Mouse (Mus musculus) urinary bladder, postnatal 10 days (tissue): ENCODE results near the gene Riiad1.

ENCODE experiments used
- DNase-seq: peaks from one replicate; pipeline ENCODE4 v3.0.0; 2022; ENCODE audit warnings: low spot score

Gene Riiad1

DNA sequence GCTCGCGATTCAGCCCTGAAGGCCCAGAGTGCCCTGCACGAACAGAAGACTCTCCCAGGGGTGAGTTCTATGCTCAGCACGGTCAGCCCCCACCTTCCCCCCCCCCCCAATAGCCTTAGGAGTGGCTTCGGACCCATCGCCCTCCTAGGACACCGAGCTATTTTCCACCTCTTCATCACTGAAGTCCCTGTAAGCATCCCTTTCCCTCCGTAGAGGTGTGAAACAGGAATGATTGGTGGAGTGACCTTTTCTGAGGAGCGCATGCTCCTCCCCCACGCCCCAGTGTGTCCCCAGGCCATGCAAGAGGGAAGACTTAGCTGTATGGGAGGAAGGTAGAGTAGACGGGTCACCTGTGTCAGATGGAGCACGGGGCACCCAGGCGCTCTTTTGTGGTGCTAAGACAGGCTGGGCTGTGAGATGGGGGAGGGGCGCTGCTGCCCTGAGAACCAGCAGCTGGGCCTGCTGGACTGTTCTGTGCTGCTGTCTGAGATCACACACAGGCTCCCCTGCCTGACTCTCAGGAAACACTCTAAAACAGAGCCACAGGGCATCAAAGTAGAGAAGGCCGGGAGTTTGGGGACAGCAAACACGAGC lies at the start of gene Riiad1:
Gene Riiad1 (minus strand): TSS at position 51 of the 594 bp plus-strand sequence.
- DNase-seq = no peak

DNA sequence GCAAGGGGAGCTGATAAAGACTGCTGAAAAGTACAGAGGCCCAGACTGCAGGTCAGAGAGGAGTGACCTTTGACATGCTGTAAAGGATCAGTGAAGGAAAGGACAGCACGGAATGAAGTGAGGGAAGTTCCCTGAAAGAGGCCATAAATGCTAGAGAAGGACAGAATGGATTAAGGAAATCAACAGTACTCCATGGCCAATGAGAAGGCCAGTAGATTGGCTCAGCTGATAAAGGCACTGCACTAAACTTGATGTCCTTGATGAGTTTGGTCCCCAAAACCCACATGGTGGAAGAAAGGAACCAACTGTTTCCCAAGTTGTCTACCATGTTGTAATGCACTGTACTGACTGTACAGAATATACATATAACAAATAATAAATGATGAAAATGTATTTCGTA lies 46.6 kb upstream of the Riiad1 start:
- no peak for DNase-seq

DNA sequence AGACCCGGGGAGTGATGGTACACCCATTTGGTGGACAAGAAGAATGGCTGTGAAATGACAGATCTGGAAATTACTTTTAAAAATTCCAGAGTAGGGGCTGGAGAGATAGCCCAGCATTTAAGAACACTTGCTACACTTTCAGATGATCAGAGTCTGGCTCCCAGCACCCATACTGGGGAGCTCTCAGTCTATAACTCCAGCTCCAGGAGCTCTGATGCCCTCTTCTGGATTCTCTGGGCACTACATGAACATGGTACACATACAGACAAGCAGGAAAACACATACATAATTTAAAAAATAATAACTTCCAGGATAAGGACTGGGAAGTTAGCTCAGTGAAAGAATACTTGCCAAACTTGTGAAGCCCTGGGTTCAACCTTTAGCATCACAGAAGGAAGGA lies 26.5 kb upstream of the Riiad1 start:
- DNase-seq = no peak

DNA sequence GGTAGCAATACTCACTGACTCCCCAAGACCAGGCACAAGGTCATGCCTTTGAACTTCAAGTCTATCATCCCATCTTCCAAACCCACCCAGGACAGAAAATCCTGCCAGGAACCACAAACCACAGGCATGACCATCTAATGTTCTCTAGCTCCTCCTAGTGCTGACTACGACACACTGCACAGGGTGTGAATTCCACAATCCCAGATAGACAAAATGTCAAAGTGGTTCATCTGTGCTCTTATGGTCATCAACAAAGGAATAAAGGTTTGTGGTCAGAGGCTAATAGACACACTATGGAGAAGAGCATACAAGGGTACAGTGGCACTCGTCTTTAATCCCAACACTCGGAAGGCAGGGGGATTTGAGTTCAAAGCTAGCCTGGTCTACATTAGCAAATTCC lies 22.1 kb upstream of the Riiad1 start:
- DNase-seq = no peak

DNA sequence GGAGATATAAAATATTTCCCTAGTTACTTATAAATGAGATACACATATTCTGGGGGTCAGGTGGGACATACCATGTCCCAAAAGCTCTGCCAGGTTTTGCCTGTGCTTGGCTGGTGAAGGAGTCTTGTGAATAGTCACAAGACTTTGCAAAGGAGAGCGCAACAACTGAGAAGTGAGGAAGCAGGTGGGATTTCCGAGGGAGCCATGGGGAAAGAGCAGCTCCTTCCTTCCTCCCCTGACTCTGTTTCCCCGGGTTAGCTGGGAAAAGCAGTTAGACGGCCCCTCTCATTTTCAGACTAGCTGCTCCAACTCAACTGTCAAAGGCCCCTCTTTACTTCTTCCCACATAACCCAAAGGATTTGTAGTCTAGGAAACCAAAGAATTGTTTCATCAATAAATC lies 17.0 kb upstream of the Riiad1 start:
- DNase-seq = no peak

DNA sequence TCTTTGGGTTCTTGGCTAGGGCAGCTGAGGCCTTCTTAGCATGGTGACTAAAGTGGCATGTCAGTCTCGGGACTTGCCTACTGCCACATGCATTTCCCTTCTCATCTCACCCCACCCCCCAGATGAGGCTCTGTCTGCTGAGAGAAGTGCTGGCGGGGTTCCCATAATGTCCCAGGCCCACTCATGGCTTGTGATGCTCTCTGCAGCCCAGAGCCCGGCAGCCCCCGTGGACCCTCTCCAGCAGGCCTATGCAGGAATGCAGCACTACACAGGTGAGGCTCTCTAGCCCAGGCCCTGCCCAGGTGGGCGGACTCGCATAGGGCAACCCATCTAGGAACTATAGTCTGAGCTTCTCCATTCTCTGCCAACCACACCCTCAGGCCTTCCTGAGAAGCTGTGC lies 7.4 kb upstream of the Riiad1 start:
- no peak for DNase-seq

DNA sequence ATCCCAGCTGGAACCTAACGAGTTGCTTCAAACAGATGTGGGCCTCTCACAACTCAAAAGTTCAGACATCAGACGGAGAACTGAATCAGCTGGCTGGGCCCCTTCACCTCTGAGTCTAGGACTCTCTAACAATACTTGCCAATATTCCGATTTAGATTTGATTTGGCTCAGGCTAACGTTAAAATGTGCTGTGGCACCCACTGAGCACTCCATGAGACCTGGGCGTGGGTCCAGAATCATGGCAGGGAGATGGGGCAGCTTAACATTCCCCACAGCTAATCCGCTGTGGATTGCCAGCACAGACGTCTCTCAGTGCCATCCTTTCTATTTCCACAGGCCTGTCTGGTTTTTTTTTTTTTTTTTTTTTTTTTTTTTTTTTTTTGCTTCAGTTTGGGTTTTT lies 5.8 kb upstream of the Riiad1 start:
- no peak for DNase-seq

DNA sequence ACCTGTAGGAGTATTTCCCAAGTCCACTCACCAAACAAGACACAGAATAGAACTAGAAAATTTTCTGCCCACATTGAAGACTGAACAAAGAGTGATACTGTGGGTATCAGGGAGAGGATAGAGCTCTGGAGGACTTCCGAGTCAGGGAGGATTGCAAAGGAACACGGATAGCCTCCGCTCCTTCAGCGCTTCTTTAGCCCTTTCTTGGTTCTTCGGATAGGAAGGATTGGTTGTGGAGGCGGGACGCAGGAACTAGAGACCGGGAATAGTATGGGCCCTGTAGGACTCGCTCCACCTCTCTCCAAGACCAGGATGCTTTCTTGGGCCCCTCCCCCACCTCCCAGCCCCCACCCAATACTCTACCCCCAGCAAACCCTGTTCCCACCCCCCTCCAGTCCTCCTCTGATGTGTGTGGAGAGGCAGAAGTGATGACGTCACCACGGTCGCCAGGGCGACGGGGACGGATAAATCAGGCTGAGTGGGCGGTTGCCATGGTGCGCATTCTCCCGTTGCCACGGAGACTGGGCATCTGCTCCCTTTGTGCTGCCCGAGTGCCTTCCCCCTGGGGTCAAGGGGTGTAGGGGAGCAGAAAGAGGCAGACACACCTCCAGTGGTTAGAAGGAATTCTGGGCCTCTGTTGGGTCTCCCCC lies 3.8 kb upstream of the Riiad1 start:
- DNase-seq = no peak

DNA sequence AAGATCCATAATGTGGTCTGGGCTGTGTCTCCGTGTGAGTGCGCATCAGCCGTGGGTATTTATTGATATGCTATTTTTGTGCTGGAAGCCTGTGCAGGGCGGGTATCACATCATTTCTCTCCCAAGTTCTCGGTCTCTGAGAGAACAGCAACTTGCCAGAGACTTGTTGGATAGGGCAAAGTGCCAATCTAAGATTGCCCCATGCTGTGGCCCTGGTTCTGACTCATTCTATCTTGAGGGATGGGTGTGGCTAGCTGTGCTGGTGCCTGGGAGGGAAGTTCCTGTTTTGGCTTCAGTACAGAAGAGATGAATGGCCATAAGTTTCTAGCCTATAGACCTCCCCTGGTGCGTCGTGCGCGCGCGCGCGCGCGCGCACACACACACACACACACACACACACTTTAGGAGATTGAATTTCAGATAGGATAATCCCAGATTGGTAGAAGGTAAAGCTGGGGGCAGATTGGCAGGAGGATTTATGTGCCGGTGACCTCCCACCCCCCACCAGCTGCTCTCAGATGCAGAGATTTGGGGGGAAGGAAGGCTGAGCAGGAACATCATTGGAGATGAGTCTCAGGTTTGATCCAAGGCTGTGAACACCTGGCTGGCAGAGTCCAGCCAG lies 2.7 kb upstream of the Riiad1 start:
- DNase-seq = no peak

DNA sequence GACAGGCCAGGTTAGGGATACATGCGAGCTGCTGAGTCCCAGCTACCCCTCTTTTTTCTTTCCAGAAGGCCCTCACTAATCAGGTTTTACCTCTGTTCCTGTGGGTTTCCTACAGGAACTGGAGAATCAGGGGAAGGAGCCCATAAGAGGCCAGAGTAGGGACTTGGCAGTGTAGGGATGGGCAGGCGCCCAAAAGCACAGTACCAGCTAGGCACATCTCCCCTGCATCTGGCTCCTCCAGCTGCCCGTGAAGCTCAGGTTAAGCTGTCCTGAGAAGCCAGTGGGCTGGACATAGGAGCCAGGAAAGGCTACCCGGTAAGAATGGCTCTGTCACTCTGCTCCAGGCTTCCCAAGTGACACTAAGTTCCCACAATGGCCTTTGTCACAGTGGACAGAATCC lies 1.3 kb upstream of the Riiad1 start:
- DNase-seq = no peak

DNA sequence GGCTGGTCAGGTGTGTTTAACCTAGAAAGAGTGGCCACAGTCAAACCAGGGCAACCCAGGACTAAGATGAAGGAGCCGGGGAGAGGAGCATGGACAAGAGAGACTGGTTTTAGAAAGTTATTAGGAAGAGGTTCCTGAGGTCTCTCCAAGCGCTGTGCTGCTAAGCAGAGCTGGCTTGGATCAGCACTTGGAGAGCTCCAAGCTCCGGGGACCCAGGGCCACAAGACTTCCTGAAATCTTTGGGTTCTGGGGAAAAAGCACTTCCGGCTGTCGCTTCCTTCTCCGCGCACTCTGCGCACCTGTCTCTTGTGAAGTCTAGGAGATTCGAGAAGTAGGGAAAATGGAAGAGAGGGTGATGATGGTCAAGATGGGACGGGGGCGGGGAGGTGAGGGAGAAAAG lies 577 bp downstream of the Riiad1 start:
- DNase-seq = no peak

DNA sequence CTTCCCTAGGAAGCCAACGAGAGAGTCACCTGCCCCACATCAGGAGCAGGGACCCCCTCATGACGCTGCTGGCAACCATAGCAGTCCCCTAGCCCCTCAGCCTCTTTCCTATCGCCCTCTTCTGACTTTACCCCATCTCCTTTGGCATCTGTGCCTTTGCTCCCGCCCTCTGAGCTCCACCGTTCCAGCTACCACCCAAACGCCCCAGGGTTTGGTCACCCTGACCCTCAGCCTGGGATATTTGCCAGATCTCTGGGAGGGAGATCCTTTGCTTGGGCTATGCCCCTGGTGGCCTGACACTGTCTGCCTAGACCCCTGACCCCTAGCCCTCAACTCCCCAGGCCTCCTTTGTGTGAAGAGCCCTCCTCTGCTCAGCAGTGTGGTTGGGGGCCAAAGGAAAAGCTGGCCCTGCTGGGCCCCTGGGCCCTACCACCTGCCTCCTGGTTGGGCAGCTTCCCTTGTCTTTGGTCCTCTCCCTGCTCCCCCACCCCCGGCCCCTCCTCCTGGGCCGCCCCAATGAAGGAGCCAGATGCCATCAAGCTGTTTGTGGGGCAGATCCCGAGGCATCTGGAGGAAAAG lies 1.5 kb downstream of the Riiad1 start:
- DNase-seq = no peak

DNA sequence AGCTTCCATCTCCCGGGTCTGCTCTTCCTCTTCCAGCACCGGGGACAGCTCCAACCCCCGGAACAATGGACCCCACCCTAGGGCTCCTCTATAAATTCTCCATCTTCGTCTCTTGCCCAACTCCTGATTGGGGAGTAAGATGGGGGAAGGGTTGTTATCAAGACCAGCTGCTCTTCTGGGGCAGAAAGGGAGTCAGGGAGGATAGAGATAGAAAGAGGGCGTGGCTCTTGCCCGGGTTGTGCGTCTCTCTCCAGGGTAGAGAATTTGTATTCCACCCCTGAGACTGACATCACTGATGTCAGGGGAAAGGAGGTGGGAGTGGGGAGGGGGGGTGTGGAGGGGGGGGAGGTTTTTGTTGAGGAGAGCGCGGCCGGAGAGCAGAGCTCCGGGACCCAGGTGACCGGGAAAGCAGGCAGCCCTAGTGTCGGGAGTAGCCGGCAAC lies 2.1 kb downstream of the Riiad1 start, which contains the start of gene Celf3:
Gene Celf3 (plus strand): TSS at position 315 of the 442 bp plus-strand sequence.
- no peak for DNase-seq

DNA sequence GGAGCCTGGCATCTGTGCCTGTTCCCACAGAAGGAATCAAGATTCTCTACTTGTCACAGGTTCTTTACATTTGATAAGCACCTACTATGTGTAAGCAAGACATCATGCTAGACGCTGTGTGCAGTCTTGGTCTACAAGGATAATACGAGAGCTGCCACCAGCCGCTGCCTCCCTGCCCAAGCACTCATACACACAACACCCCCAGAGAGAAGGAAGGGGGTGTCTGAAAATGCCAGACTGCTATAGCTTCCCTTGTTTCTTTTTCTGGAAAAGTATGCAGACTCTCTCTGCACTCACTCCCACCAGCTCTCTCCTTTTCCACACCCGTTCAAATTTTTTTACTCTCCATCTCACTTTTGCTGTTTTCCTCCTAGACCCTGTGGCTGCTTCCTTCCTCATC lies 2.7 kb downstream of the Riiad1 start:
- no peak for DNase-seq

DNA sequence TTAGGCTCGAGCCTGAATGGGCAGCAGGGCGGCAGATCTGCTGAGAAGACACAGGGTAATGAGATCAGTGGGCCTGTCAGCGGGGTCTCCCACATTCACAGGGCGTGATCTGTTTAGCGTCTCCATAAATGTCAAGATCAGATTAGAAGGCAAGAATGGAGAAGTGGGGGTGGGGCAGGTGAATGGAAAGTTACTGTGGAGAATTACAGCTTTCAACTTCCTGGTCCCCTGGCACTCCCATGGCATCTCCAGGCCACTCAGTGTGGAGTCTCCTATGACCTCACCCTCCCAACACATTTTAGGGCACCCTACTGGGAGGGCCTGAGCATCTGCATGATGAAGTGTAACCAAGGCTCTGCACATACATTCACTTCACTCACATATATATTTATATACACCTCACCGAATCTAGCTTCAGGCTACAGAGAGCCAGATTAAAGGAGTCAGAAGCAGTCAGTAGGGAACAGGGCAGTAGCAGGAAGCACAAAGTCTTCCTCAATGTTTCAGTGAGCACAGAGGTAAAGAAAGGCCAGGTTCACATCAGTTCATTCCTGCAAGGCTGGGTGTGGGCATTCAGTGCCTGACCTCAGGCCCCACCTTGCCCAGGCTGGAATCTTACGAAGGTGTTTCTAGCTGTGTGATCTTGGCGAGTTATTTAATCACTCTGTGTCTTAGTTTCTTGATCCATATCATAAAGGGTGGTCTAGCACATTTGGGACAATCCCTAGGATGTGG lies 3.7 kb downstream of the Riiad1 start:
- no peak for DNase-seq

DNA sequence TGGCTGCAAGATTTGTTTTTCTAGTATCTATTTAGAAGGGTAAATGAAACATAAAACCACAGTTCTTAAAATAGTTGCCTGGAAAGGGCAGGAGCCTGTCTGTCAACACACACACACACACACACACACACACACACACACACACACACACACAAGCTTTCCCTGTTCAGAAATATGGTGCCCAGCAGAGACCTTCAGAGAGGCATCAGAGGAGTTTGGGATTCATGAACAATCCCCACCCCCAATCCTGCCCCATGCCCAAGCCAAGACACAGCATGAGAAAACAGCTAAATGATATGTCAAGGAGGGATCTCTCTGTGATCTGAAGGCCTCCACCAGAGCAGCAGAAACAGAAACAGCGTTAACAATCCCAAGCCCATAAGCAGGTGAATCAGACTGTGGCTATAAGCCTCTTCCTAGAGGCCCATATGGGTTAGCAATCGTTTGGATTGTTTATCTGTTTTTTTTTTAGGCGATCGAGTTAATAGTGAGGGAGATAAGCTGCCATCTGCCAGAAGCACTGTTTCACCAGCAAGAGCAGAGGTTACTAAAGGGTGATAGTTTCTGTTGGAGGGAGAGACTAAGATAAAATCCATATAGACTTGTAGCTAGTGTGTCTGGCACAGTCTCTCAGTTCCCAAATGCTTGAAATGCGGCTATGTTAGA lies 6.4 kb downstream of the Riiad1 start:
- DNase-seq = no peak

DNA sequence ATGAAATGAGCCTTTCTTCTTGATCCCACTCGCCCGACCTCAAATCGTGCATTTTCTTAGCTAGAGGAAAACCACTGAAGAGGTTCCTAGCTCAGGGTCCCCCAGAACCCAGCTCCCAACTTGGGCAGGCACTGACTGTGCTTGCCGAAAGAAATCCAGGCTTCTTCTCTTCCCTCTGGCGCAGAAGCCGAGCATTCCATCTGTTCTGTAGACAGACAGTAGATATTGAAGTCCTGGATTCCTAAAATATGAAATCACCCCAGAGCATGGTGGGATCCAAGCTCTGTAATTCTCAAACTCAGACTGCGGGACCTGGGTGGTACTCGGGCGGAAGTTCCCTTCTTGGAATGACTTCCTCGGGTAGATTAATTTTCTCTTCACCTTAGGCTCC lies 7.0 kb downstream of the Riiad1 start:
- no peak for DNase-seq

DNA sequence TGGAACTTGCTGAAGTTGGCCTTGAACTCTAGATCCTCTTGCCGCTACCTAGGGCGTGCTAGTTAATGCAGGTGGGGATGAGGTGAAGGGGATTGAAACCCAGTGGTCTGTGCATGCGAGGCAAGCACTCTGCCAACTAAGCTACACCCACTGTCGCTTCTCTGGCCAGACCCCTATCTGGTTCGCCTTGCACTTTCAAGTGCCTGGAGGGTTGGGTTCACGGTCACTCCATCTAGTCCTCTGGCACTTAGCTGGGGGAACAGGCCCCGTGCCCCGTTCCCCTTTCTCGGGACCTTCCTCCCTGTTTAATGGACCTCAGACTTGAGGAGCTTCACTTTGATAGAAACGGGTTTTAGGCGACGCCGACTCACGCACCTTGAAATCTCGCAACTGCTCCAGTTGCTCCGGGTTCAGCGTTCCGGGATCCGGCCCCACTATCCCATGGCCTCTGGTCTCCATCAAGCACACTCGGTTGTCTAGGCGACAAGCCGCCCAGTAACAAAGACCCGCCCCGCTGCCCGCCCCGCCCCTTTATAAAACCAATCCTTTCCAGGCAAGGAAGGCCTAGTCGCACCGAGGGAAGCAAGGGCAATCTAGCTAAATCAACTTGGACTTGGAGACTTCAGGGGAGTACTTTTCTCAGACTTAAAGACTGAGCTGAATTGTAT lies 7.6 kb downstream of the Riiad1 start:
- no peak for DNase-seq

DNA sequence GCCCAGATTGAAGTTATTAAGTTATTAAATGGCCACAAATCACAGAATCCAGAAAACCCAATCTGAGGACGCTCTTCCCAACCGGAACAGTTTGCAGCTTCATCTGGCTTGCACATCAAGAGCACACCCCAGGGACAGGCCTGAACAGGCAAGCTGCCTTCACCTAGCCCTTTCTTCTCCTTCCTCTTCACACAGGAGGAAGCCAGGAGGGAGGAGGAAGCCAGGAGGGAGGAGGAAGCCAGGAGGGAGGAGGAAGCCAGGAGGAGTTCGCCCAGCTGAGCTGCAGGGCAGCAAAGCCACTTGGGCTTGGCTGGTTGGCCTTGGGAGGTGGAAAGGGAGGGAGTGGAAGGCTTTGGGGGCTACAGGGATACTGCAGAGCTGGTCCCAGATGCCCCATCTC lies 11.2 kb downstream of the Riiad1 start:
- DNase-seq = no peak

DNA sequence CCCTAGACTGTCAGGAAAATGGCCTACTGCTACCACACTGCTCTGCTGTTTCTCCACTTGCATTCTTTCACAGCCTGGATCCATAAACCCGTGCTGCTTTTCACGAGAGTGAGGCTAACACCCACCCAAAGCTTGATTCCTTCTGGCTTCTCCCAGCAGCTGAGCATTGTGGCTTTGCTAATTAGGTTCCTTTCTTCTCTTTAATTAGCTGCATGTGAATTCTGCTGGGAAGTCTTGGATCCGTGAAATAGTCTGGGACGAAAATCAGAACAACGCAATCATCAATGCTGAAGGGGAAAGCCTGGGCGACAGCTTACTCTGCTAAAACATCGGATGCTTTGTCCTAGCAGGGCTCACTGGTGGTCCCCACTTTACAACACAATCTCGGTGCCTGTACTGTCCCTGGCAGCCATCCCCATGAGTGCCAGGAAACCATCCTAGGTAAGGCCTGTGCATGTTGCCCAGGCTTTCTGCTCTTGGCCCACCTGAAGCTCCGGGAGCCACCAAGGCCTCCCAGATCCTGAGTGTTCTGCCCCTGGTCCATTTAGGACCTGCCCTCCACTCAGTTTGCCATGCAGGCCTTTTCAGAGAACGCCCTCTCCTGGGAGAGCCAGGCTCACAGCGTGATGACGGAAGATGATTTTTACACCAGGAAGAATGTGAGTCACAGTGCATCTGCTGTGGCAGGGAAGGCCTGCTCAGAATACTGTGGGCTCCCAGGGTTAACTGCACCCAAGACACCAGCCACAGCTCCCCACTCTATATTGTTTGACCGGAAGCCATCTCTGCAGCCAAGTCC lies 14.3 kb downstream of the Riiad1 start:
- DNase-seq = no peak
